Mouse (Mus musculus) CD4-positive naive resting alpha-beta T cell, adult 76 days (primary cell): ENCODE results near the gene Auh. TPM values are rescaled to one million over a fixed set of nuclear protein-coding genes. Genes with fewer than 3 reads are reported as not detected.

Source experiments
- total RNA-seq: library from RNA; stranded (reverse); gene quantifications from one replicate; pipeline ENCODE4 v1.2.4, GENCODE M21; 2023

Auh gene
- 74.5 TPM for total RNA-seq

GRCm38 (mm10) chr13:52929209-52930171 is at the start of gene Auh:
Auh (minus strand) TSS chr13:52929681.

Other genes with a start within 250 kb of the Auh start
- gene Nfil3, start 51.4 kb upstream of the Auh start, total RNA-seq, result 22.4 TPM